Mouse (Mus musculus) adrenal gland, postnatal 25 days (tissue): Measurements from ENCODE around the gene Ly6g5b. TPM values are rescaled to one million over a fixed set of nuclear protein-coding genes. Genes with fewer than 3 reads are reported as not detected.
A peak's percentile ranks its signal among the peaks of the same experiment; 100 is the strongest.

Experiments used
- DNase-seq: peaks from one replicate; pipeline ENCODE4 v3.0.0; 2021; ENCODE audit warnings: mixed read lengths
- total RNA-seq: library from RNA; stranded (reverse); gene quantifications from 2 replicates; pipeline ENCODE4 v1.2.3, GENCODE M21; 2021

Gene Ly6g5b
- total RNA-seq, 1 experiment from 2014 or later = 0.30 TPM

- no peak for DNase-seq
Observed at GRCm38 (mm10) chr17:35104754-35105153, 10.5 kb downstream of the Ly6g5b start.

- no peak for DNase-seq
Observed at GRCm38 (mm10) chr17:35104079-35104478, 11.1 kb downstream of the Ly6g5b start.

GRCm38 (mm10) chr17:35103221-35103690 lies 12.0 kb downstream of the Ly6g5b start:
- DNase-seq = no peak

GRCm38 (mm10) chr17:35102299-35102698 lies 12.9 kb downstream of the Ly6g5b start:
- DNase-seq = no peak

GRCm38 (mm10) chr17:35101161-35101560 lies 14.1 kb downstream of the Ly6g5b start:
- DNase-seq = peak; percentile 30

- no peak for DNase-seq
Observed at GRCm38 (mm10) chr17:35100196-35100765, 14.9 kb downstream of the Ly6g5b start.

GRCm38 (mm10) chr17:35097164-35097655 lies 18.0 kb downstream of the Ly6g5b start:
- DNase-seq = no peak

- no peak for DNase-seq
Observed at GRCm38 (mm10) chr17:35096597-35096996, 18.6 kb downstream of the Ly6g5b start.

- no peak for DNase-seq
Observed at GRCm38 (mm10) chr17:35094475-35095365, 20.5 kb downstream of the Ly6g5b start.

GRCm38 (mm10) chr17:35092403-35093198 lies 22.6 kb downstream of the Ly6g5b start:
- DNase-seq = no peak

- peak; percentile 23 for DNase-seq
Observed at GRCm38 (mm10) chr17:35090166-35090932, 24.9 kb downstream of the Ly6g5b start.

- peak; percentile 93 for DNase-seq
Observed at GRCm38 (mm10) chr17:35088825-35089644, 26.2 kb downstream of the Ly6g5b start, which contains the start of gene Abhd16a. Abhd16a (plus strand) TSS chr17:35089263.

GRCm38 (mm10) chr17:35088151-35088550 lies 27.1 kb downstream of the Ly6g5b start:
- DNase-seq = no peak

GRCm38 (mm10) chr17:35085208-35085865 lies 29.9 kb downstream of the Ly6g5b start, which contains the start of gene Ly6g6f:
Ly6g6f (minus strand) TSS chr17:35085610.
- DNase-seq = no peak

GRCm38 (mm10) chr17:35083929-35084497 lies 31.2 kb downstream of the Ly6g5b start:
- DNase-seq = no peak

GRCm38 (mm10) chr17:35082841-35083576 lies 32.2 kb downstream of the Ly6g5b start:
- no peak for DNase-seq

GRCm38 (mm10) chr17:35080710-35081109 lies 34.5 kb downstream of the Ly6g5b start:
- DNase-seq = no peak

- DNase-seq = no peak
Observed at GRCm38 (mm10) chr17:35080248-35080647, 35.0 kb downstream of the Ly6g5b start.

- no peak for DNase-seq
Observed at GRCm38 (mm10) chr17:35079778-35080177, 35.5 kb downstream of the Ly6g5b start.
